Mouse (Mus musculus): ENCODE results near the gene Eva1a. TPM values are rescaled to one million over a fixed set of nuclear protein-coding genes. Genes with fewer than 3 reads are reported as not detected.

Eva1a gene
- polyA plus RNA-seq, 1 experiment from 2014 or later: 9.1 TPM

GRCm38 (mm10) chr6:82112127-82113090 lies 71.6 kb downstream of the Eva1a start:
- no peaks in the 10 kb centered on the region for H3K36me3 ChIP-seq (replicated peaks)
- 82% methylated on average over 14 of the region's 14 CpGs for WGBS
- H3K4me3 ChIP-seq: no peak overlapping the region
- H3K27me3 ChIP-seq (replicated peaks; ENCODE audit: low read depth, poor library complexity, severe bottlenecking): no peaks in the 10 kb centered on the region
- no peak for DNase-seq (ENCODE audit: low spot score)
- no peak overlapping the region for H3K27ac ChIP-seq (replicated peaks)
- H3K9me3 ChIP-seq: no peaks in the 10 kb centered on the region
- H3K4me1 ChIP-seq: peaks cover 16% of the 10 kb centered on the region

GRCm38 (mm10) chr6:82115335-82115965 lies 74.6 kb downstream of the Eva1a start:
- Histone ChIP-seq H3K4me1 (peaks cover 16% of the 10 kb centered on the region), H3K9me3 (no peaks in the 10 kb centered on the region), H3K36me3 (replicated peaks) (no peaks in the 10 kb centered on the region), H3K27me3 (replicated peaks; ENCODE audit: low read depth, poor library complexity, severe bottlenecking) (no peaks in the 10 kb centered on the region), H3K4me3 (no peak overlapping the region), H3K27ac (replicated peaks) (no peak overlapping the region; the same call in 1 of the 2 replicates)
- peak; percentile 32 for DNase-seq (ENCODE audit: low spot score)
- WGBS: 30% methylated on average over 3 of the region's 3 CpGs

DNA sequence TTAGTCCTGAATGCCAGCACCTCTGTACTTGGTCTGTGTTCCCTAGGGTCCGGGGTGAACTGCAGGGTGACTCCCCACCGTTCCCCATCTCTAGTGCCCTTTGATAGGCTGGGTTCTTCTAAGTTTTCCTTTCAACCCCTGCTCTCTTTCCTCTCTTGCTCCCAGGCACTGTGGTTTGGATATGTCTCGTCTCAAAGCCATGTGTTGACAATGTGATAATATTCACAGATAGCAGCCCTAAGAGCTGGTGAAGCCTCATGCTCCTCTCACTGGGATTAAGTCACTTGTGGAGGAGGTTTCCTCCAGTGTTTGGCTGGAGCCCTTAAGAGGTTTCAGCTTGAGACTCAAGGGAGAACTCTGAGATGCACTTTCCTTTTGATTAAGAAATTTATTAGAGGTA lies 75.3 kb downstream of the Eva1a start:
- Histone ChIP-seq H3K27ac (replicated peaks) (no peak overlapping the region; the same call in 1 of the 2 replicates), H3K27me3 (replicated peaks; ENCODE audit: low read depth, poor library complexity, severe bottlenecking) (no peaks in the 10 kb centered on the region), H3K9me3 (no peaks in the 10 kb centered on the region), H3K36me3 (replicated peaks) (no peaks in the 10 kb centered on the region), H3K4me1 (peaks cover 16% of the 10 kb centered on the region), H3K4me3 (no peak overlapping the region)
- 76% methylated on average over 3 of the region's 3 CpGs for WGBS
- no peak for DNase-seq (ENCODE audit: low spot score)

DNA sequence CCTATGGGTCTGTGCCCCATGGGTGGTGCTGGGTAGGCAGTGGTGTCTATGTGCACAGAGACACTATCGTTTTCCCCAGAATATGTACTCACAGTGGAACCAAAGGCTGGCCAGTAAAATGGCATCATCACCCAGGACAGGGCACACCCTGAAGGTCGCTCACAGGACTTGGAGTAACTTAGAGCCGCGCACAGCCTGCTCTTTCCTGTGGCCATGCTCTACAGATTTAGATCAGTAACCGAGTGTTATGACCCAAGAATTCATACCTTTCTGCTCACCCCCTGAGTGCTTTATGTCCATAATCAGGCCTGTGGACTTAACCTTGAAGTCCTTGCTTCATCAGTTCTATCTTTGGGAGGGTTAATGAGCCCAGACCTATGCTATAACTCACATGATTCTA lies 77.0 kb downstream of the Eva1a start:
- H3K27ac ChIP-seq (replicated peaks): no peak overlapping the region
- no peaks in the 10 kb centered on the region for H3K27me3 ChIP-seq (replicated peaks; ENCODE audit: low read depth, poor library complexity, severe bottlenecking)
- no peak for DNase-seq (ENCODE audit: low spot score)
- peaks cover 16% of the 10 kb centered on the region for H3K4me1 ChIP-seq
- no peak overlapping the region for H3K4me3 ChIP-seq
- H3K9me3 ChIP-seq: no peaks in the 10 kb centered on the region
- 89% methylated on average over 5 of the region's 5 CpGs for WGBS
- H3K36me3 ChIP-seq (replicated peaks): no peaks in the 10 kb centered on the region

- H3K27ac ChIP-seq (replicated peaks): 0 out of 2 replicates have a peak overlapping the region, but pooled peaks have one; percentile 11
- H3K27me3 ChIP-seq (replicated peaks; ENCODE audit: low read depth, poor library complexity, severe bottlenecking): no peaks in the 10 kb centered on the region
- H3K4me1 ChIP-seq: peaks cover 16% of the 10 kb centered on the region
- peak overlapping the region; percentile 27 for H3K4me3 ChIP-seq
- no peaks in the 10 kb centered on the region for H3K9me3 ChIP-seq
- 25% methylated on average over 16 of the region's 16 CpGs for WGBS
- peak; percentile 65 for DNase-seq (ENCODE audit: low spot score)
- no peaks in the 10 kb centered on the region for H3K36me3 ChIP-seq (replicated peaks)
These were observed 78.7 kb downstream of the Eva1a start for GRCm38 (mm10) chr6:82119322-82120162.

GRCm38 (mm10) chr6:82125134-82125533 lies 84.3 kb downstream of the Eva1a start:
- WGBS: 89% methylated on average over 2 of the region's 2 CpGs
- H3K4me3 ChIP-seq: no peak overlapping the region
- no peak for DNase-seq (ENCODE audit: low spot score)

GRCm38 (mm10) chr6:82127827-82128226 lies 87.0 kb downstream of the Eva1a start:
- 70% methylated on average over 9 of the region's 9 CpGs for WGBS
- Histone ChIP-seq H3K4me1 (peaks cover 4% of the 10 kb centered on the region; the same call in 1 of the 2 replicates), H3K36me3 (replicated peaks) (no peaks in the 10 kb centered on the region), H3K9me3 (no peaks in the 10 kb centered on the region), H3K4me3 (no peak overlapping the region), H3K27ac (replicated peaks) (no peak overlapping the region), H3K27me3 (replicated peaks; ENCODE audit: low read depth, poor library complexity, severe bottlenecking) (no peaks in the 10 kb centered on the region)
- no peak for DNase-seq (ENCODE audit: low spot score)

More at GRCm38 (mm10) chr6:82125134-82125533, 84.3 kb downstream of the Eva1a start:
- Histone ChIP-seq H3K27me3 (replicated peaks; ENCODE audit: low read depth, poor library complexity, severe bottlenecking) (no peaks in the 10 kb centered on the region), H3K9me3 (no peaks in the 10 kb centered on the region), H3K36me3 (replicated peaks) (no peaks in the 10 kb centered on the region), H3K4me1 (no peaks in the 10 kb centered on the region), H3K27ac (replicated peaks) (no peak overlapping the region)

GRCm38 (mm10) chr6:82129630-82130217 lies 88.9 kb downstream of the Eva1a start:
- no peak for DNase-seq (ENCODE audit: low spot score)
- H3K27ac ChIP-seq (replicated peaks): no peak overlapping the region
- H3K9me3 ChIP-seq: no peaks in the 10 kb centered on the region
- H3K4me1 ChIP-seq: peaks cover 4% of the 10 kb centered on the region; the same call in 1 of the 2 replicates
- 69% methylated on average over 9 of the region's 9 CpGs for WGBS
- H3K27me3 ChIP-seq (replicated peaks; ENCODE audit: low read depth, poor library complexity, severe bottlenecking): no peaks in the 10 kb centered on the region
- no peaks in the 10 kb centered on the region for H3K36me3 ChIP-seq (replicated peaks)
- H3K4me3 ChIP-seq: no peak overlapping the region

GRCm38 (mm10) chr6:82132876-82133591 lies 92.2 kb downstream of the Eva1a start:
- H3K9me3 ChIP-seq: no peaks in the 10 kb centered on the region
- H3K36me3 ChIP-seq (replicated peaks): no peaks in the 10 kb centered on the region
- H3K27me3 ChIP-seq (replicated peaks; ENCODE audit: low read depth, poor library complexity, severe bottlenecking): no peaks in the 10 kb centered on the region
- H3K27ac ChIP-seq (replicated peaks): no peak overlapping the region
- DNase-seq (ENCODE audit: low spot score): no peak
- 84% methylated on average over 13 of the region's 13 CpGs for WGBS
- H3K4me3 ChIP-seq: no peak overlapping the region
- peaks cover 7% of the 10 kb centered on the region; the same call in 1 of the 2 replicates for H3K4me1 ChIP-seq

DNA sequence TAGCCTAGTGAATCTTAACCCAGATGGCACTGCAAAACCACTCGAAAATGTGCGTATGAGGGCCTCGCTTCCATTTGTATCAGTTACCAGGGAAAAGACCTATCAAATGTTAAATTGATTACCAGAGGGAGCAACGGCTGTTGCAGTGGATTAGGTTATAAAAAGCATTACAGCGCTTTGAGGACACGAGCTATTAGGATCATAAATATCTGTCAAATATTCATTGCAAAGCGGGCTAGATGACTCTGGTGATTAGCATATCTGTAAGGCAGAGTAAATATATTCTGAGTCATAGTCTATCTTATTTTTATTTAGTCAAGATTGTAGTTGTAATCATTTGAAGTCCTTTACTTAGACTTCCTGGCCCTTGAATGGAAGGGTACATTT lies 92.7 kb downstream of the Eva1a start:
- 89% methylated on average over 7 of the region's 7 CpGs for WGBS
- DNase-seq (ENCODE audit: low spot score): no peak

GRCm38 (mm10) chr6:82135959-82136712 lies 95.3 kb downstream of the Eva1a start:
- DNase-seq (ENCODE audit: low spot score): no peak
- Histone ChIP-seq H3K27ac (replicated peaks) (no peak overlapping the region), H3K4me3 (no peak overlapping the region), H3K4me1 (peaks cover 6% of the 10 kb centered on the region; the same call in 1 of the 2 replicates), H3K27me3 (replicated peaks; ENCODE audit: low read depth, poor library complexity, severe bottlenecking) (no peaks in the 10 kb centered on the region), H3K9me3 (peaks cover 2% of the 10 kb centered on the region; the same call in 1 of the 2 replicates), H3K36me3 (replicated peaks) (no peaks in the 10 kb centered on the region)
- 62% methylated on average over 13 of the region's 13 CpGs for WGBS

More for the DNA sequence above, 92.7 kb downstream of the Eva1a start:
- Histone ChIP-seq H3K27me3 (replicated peaks; ENCODE audit: low read depth, poor library complexity, severe bottlenecking) (no peaks in the 10 kb centered on the region), H3K9me3 (no peaks in the 10 kb centered on the region), H3K4me1 (peaks cover 7% of the 10 kb centered on the region; the same call in 1 of the 2 replicates), H3K36me3 (replicated peaks) (no peaks in the 10 kb centered on the region), H3K27ac (replicated peaks) (no peak overlapping the region), H3K4me3 (no peak overlapping the region)

All from embryonic facial prominence, embryonic 10.5 days (tissue).